Mouse (Mus musculus): ENCODE measurements around the gene Mgat4c. TPM values are rescaled to one million over a fixed set of nuclear protein-coding genes. Genes with fewer than 3 reads are reported as not detected.
"Not testable (repeated sequence)": the region's sequence is repeated elsewhere in the genome, so short reads cannot be mapped to it uniquely, and the experiment has no call there.

Mgat4c gene
- total and polyA plus RNA-seq, 2 experiments from 2014 or later, result not detected

GRCm38 (mm10) chr10:102417654-102418272 is 736.5 kb downstream of the Mgat4c start:
- no peak for DNase-seq (ENCODE audit: low spot score)
- WGBS, result 63% methylated on average over 2 of the region's 2 CpGs
- H3K27ac ChIP-seq (ENCODE audit: low read depth), result no peak overlapping the region

GRCm38 (mm10) chr10:102435048-102435447 is 753.8 kb downstream of the Mgat4c start:
- H3K36me3 ChIP-seq (replicated peaks; ENCODE audit: control insufficient read depth, insufficient read depth, low read length); H3K27ac ChIP-seq (ENCODE audit: low read depth); ATAC-seq (ENCODE audit: insufficient read depth, low read depth); H3K9me3 ChIP-seq (replicated peaks; ENCODE audit: control insufficient read depth, low read length); H3K4me1 ChIP-seq (ENCODE audit: control insufficient read depth, insufficient read depth); H3K27me3 ChIP-seq (ENCODE audit: control insufficient read depth, insufficient read depth, low read length); DNase-seq (ENCODE audit: low spot score); H3K9ac ChIP-seq (replicated peaks; ENCODE audit: low read depth, low read length); H3K4me3 ChIP-seq (ENCODE audit: low read depth, low read length): not testable (repeated sequence)
- TF ChIP-seq CTCF (IDR thresholded peaks at IDR 0.05; ENCODE audit: low read depth), result peak; percentile 46
- H3K4me2 ChIP-seq (ENCODE audit: low read depth, low read length), result peak overlapping the region; percentile 40; the same call in 1 of the 2 replicates
- 4% methylated on average over 5 of the region's 7 CpGs for WGBS

More at GRCm38 (mm10) chr10:102417654-102418272, 736.5 kb downstream of the Mgat4c start:
- Histone ChIP-seq H3K36me3 (replicated peaks; ENCODE audit: control insufficient read depth, insufficient read depth, low read length) (no peaks in the 10 kb centered on the region), H3K27me3 (ENCODE audit: control insufficient read depth, insufficient read depth, low read length) (no peaks in the 10 kb centered on the region), H3K9me3 (replicated peaks; ENCODE audit: control insufficient read depth, low read length) (no peaks in the 10 kb centered on the region), H3K4me1 (ENCODE audit: control insufficient read depth, insufficient read depth) (no peaks in the 10 kb centered on the region), H3K4me3 (ENCODE audit: low read depth, low read length) (no peak overlapping the region), H3K9ac (replicated peaks; ENCODE audit: low read depth, low read length) (no peak overlapping the region), H3K4me2 (ENCODE audit: low read depth, low read length) (no peak overlapping the region)
- peak; percentile 30; the same call in 1 of the 2 replicates for TF ChIP-seq CTCF (IDR thresholded peaks at IDR 0.05; ENCODE audit: low read depth)
- no peak for TF ChIP-seq EP300 (IDR thresholded peaks at IDR 0.05; ENCODE audit: low read depth)
- ATAC-seq (ENCODE audit: insufficient read depth, low read depth), result no peak

GRCm38 (mm10) chr10:102435467-102435866 is 754.2 kb downstream of the Mgat4c start:
- not testable (repeated sequence) for H3K4me3 ChIP-seq (ENCODE audit: low read depth, low read length)

More at GRCm38 (mm10) chr10:102435467-102435866, 754.2 kb downstream of the Mgat4c start:
- H3K4me1 ChIP-seq (ENCODE audit: control insufficient read depth, insufficient read depth); DNase-seq (ENCODE audit: low spot score); H3K9ac ChIP-seq (replicated peaks; ENCODE audit: low read depth, low read length); H3K27me3 ChIP-seq (ENCODE audit: control insufficient read depth, insufficient read depth, low read length); ATAC-seq (ENCODE audit: insufficient read depth, low read depth); H3K36me3 ChIP-seq (replicated peaks; ENCODE audit: control insufficient read depth, insufficient read depth, low read length); H3K9me3 ChIP-seq (replicated peaks; ENCODE audit: control insufficient read depth, low read length); H3K27ac ChIP-seq (ENCODE audit: low read depth): not testable (repeated sequence)
- H3K4me2 ChIP-seq (ENCODE audit: low read depth, low read length), result peak overlapping the region; percentile 40
- 43% methylated on average over 6 of the region's 6 CpGs for WGBS

Small RNAs within 50 kb of the gene (microRNA-seq; reads per million reads assigned to microRNA genes)
- gene Mir3059, result not detected

Data from heart, postnatal 0 days (tissue).